Mouse (Mus musculus) left cerebral cortex, postnatal 14 days (tissue): Measurements from ENCODE around the gene Chd2. TPM values are rescaled to one million over a fixed set of nuclear protein-coding genes. Genes with fewer than 3 reads are reported as not detected.

Experiments
- DNase-seq, 2 experiments: peaks; one replicate each; pipeline ENCODE4 v3.0.0; 2021 to 2022; ENCODE audit warnings: low spot score in 2 of 2, mixed read lengths in 1 of 2
- intact Hi-C: fragments of 180-260 bp; cut with DNase I; formaldehyde crosslinking; loops from one replicate; pipeline ENCODE4 v1.15.1; 2025
- total RNA-seq, 2 experiments: library from RNA; stranded (reverse); gene quantifications; 2 replicates each; pipeline ENCODE4 v1.2.3; 2021

The Chd2 gene
- total RNA-seq, 2 experiments from 2014 or later: 39.0 to 43.9 TPM

DNA sequence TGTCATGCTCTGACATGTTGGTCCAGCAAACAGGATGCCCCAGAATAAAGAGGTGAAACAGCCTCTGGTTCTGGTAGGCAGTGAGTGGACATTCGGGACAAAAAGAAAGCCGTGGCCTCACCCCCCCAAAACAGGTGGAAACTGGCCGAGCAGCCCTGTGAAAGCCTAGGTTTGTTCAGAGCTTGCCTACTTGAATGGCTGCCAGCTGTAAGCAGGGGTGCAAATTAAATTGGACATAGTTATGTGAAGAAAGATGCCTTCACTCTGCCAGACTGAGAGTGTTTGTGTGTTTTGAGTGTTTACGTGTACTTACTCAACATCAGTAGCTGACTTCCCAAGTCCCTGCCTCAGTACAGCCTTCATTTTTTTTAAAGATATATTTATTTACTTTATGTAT is 147.6 kb downstream of the Chd2 start:
- DNase-seq: no peak
- intact Hi-C loops: no loop called here

DNA sequence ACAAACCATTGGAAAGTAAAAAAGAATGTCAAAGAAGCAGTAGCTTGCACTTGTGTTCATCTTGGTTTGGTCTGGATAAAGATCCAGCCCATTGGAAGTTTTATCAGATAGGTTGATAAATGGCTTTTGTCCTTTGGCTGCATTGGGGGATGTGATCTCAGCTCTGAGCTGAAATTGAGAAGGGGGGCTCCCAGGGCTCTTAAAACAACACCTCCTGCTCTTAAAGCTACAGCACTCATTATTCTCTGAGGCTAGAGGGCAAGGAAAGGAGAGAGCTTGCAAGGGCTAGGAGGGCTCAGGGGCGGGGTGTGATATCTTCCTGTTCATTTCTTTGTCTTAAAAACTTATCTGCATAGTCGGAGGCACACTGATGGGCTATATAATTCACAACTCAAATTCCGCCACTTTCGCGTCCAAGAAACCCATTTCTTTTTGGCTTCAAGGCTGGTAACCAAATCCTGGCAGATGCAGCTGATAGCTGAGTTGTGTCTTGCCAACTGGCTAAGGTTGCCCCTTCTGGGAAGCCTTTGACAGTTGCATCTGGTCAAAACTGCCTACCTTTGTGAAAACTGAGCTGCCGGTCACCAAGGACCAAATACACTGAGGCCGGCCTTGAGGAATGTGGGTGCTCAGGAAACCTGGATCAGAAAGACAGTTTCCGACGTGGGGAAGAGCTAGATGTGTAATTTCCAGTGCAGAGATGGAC is 148.2 kb downstream of the Chd2 start:
- intact Hi-C loops: no loop called here
- no peak for DNase-seq

DNA sequence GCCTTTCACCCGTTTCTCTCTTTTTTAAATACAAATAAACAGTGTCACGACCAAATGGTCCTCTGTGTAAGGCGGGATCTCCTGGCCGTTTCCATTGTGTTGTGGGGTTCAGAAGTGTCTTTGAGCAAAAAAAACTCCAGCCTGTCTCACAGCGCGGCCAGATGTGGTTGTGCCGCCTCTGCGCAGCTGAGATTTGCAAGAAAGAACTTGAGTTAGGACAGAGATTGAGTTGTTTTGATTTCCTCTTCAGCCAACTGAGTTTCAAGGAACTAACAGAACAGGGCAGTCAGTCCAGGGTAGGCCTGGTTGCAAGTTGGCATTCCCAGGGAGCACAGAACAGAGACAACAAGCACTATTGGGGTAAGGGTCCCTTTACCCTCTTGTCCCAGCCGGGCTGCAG is 149.3 kb downstream of the Chd2 start:
- intact Hi-C loops: no loop called here
- no peak for DNase-seq

DNA sequence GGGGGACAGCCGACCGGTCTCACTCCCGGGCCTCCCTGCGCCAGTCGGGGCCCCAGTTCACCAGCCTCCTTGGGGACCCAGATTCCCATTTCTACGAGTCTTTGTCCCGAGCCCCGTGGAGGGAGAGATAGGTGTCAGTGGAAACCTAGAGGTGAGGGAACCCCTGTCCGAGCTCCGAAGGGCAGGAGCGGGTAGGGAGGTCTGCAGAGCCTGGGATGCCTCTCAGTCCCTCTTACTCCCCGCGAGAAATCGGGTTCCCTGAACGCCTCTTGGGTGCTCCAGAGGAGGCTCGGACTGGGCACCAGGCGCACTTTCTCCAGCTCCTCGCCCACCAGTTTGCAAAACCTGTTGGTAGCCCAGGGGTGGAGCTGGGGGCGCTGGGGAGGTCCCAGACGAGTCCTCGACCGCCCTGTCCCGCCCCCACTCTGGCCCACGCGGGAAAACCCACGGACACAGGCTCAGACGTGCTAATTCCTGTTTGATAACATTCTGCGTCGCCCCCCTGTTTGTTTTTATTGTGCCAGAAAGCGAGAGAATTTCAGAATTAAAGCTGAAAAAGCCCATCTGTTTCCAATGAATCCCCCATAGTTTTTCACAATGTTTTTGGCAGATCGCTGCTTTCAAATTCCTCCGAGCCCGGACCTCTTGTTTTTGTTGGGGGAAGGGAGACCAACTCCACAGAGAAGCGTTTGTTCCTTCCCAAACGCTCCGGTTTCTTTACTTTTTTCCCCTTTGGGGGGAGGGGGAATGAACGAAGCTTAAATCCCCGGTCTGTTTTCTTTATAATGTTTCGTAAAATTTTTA is 149.9 kb downstream of the Chd2 start:
- intact Hi-C loops: no loop called here
- no peak for DNase-seq

DNA sequence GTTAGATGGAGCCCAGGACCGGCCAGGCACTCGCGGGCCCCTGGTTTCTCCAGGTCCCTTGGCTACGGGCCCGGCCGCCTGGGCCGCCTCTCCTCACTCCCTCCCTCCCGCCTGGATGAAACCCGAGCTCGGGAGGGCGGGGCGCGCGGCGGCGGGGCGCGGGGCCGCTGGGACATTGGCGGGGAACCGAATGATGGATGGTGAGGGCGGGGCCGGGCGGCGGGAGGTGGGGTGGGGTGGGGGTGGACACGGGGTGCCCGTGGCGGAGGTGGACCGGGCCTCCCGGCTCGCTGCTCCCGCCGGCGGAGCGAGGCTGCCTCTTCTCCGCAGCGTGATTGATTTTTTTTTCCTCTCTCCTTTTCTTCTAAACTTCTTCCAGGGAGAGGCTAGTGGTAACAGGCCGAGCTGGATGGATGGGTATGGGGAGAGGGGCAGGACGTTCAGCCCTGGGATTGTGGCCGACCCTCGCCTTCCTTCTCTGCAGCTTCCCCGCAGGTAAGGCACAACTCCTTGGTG is 150.6 kb downstream of the Chd2 start:
- peak; percentile 65 to 74 for DNase-seq
- intact Hi-C loops: no loop called here

DNA sequence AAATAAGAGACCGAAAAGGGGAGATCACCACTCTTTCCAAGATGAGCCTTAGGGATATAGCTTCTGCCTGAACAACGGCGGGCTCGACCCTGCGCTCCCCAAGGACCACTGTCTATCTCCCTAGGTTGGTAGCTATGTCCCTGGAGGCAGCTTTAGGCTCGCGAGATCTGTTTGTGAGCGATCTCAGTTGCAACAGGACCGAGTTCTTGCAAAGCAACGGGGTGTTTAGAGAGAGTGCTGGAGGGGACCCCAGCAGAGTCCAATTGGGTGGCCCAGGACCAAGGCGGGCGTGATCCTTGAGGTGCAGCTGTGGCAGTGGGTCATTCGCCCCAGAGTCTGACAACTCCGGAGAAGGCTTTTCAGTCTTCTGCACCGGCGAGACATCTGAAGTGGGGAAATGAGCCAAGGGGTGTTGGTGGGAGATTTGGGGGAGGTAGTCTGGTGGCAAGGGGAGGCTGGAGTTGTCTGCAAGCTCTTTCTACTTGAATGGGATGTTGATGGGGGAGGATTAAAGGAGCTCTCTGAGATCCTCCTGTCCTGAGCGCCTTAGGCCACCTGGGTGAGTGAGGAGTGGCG is 151.1 kb downstream of the Chd2 start:
- intact Hi-C loops: no loop called here
- DNase-seq: no peak

DNA sequence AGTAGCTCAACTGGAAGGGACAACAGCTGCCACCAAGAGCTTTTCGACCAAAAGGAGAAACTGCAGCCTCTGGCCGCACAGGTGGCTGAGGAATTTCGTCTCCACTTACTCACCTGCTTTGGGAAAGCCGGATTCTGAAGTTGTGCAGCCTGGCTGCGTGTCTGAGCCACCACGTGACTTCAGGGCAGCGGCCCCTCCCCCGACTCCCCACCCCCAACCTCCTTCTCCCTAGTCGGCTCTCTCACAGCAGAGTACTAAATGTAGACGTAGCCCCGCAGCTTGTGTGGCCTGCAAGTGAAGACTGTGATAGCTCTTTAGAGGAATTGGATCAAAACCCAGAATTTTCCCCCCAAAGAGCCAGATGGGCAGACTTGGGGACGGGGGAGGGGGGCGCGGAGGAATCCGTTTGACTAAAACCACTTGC is 151.7 kb downstream of the Chd2 start:
- intact Hi-C loops: no loop called here
- DNase-seq: no peak

DNA sequence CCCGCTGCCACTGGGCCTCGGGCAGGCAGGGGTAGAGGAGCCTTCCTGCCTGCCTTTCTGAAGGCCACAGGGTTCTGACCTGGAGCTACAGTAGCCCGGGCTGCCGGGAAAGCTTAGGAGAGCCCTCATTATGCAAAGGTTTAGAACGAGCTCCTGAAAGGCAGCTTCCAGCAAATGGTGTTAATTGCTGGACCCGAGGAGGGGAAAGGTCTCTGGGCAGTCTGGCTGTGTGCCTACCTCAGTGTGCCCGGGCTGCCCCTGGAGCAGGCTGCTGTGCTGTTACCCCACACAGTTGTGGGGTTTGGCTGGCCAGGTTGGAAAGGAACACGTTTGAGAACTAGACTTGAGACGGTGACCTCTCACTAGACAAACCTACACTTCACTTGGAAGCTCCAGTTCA is 152.2 kb downstream of the Chd2 start:
- DNase-seq: no peak
- intact Hi-C loops: no loop called here

DNA sequence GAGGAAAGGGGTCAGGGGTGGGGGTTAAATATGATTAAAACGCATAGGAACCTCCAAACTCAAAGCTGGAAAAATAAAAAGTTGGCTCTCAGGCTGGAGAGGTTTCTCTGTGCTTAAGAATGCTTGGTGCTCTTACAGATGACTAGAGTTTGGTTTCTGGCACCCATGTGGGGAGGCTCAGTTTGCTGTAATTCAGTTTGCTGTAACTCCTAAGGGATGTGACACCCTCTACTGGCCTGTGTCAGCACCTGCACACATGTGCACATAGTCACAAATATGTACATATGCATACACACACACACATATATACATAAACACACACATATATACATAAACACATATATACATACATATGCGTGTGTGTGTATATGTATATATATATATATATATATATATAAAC is 152.8 kb downstream of the Chd2 start:
- DNase-seq: no peak
- intact Hi-C loops: no loop called here

DNA sequence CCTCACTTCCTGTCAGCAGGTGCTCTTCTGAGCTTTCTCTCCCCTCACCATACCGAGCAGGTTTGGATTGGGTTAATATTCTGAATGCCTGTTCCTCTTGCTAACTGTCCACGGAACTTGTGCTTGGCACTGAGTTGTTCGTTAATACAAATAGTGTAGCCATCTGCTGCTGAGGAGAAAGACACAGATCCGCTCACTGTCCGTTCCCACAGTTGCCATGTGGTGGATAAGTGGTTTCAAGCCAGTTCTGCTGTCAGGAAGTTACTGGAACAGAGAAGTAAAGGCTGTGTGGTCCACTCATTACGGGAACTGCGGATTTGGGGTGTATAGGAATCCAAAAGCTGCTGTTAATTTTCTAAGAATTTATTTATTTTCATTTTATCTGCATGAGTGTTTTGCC is 158.8 kb downstream of the Chd2 start:
- no peak for DNase-seq
- intact Hi-C loops: no loop called here

DNA sequence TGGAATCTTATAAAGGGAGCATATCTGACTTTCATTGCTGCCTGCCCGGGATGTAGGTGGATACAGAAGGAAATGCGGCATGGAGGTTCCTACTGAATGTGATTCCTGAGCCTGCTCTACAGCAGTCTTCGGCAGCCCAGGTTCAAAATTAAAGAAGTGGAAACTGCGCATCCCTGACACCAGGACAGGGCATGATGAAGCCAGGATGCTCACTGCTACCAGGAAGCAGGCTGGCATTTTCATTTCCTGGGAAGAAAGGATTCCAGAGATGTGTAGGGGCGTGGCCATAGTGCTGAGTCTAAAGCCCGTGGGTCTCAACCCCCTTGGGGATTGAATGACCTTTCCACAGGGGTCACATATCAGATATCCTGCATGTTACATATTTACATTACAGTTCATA is 163.6 kb downstream of the Chd2 start:
- intact Hi-C loops: loop anchor here (5.0 to 10.0 kb wide), 5 partner anchors 51 to 683 kb away; no protein-coding TSS in a partner anchor
- no peak for DNase-seq

DNA sequence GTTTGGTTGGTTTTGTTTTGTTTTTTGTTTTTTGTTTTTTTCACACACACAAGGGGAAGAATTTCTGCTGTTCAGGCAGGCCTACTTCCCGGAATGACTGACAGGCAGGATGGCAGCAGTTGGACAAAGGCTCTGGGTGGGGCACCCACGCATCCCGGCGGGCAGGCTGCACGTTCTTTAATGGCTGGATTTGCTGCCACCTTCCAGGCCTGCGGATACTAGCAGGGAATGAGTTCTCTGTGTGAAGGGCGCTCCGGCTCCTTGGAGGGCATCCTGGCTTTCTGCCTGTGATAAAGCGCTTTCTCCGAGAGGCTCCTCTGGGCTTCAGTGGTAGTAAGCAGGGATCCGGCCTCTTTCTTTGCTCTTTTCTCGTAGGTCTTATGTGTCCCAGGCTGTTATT is 164.3 kb downstream of the Chd2 start:
- intact Hi-C loops: loop anchor here (2.0 to 10.0 kb wide), 6 partner anchors 50 to 977 kb away; no protein-coding TSS in a partner anchor
- no peak for DNase-seq

Other genes starting within 250 kb of the Chd2 start
- gene Rgma, start 166.3 kb downstream of the Chd2 start, total RNA-seq: 100 to 1,000 TPM in 1 of 2 experiments, 10 to 100 TPM in 1; 84.6 to 103 TPM
- 10 to 100 TPM; 37.3 to 42.5 TPM for gene Fam174b, start 198.5 kb upstream of the Chd2 start, total RNA-seq